Mouse (Mus musculus) thymus, adult 2 months (tissue): Measurements from ENCODE around the gene Dnase1l1. TPM values are rescaled to one million over a fixed set of nuclear protein-coding genes. Genes with fewer than 3 reads are reported as not detected.
A peak's percentile ranks its signal among the peaks of the same experiment; 100 is the strongest.

Experiments
- DNase-seq: peaks from one replicate; pipeline ENCODE4 v3.0.0; 2021
- H3K27ac ChIP-seq: fragments of 200-500 bp; 2 replicates; pipeline ENCODE4 v1.5.1; 2012; ENCODE audit warnings: low read length, control low read depth; ENCODE audit not compliant: control insufficient read depth, insufficient read depth
- H3K27me3 ChIP-seq: fragments of 200-500 bp; 2 replicates; pipeline ENCODE4 v1.6.1; 2012; ENCODE audit warnings: mild to moderate bottlenecking, low read length, moderate library complexity, mixed read lengths; ENCODE audit not compliant: control insufficient read depth, insufficient read depth
- H3K36me3 ChIP-seq: fragments of 200-500 bp; 2 replicates; pipeline ENCODE4 v1.6.1; 2012; ENCODE audit warnings: mild to moderate bottlenecking, low read length, moderate library complexity; ENCODE audit not compliant: control insufficient read depth, insufficient read depth
- H3K4me1 ChIP-seq: fragments of 200-500 bp; replicated peaks from 2 replicates; pipeline ENCODE4 v1.6.1; 2012; ENCODE audit warnings: low read length; ENCODE audit not compliant: control insufficient read depth, insufficient read depth
- H3K4me3 ChIP-seq: fragments of 200-500 bp; 2 replicates; pipeline ENCODE4 v1.5.1; 2012; ENCODE audit warnings: mild to moderate bottlenecking, low read length, control low read depth, moderate library complexity; ENCODE audit not compliant: control insufficient read depth, insufficient read depth
- CTCF ChIP-seq: fragments of 200-500 bp; IDR thresholded peaks from 2 replicates; pipeline ENCODE4 v1.5.1; 2012; ENCODE audit warnings: mild to moderate bottlenecking, control low read depth, low read length, moderate library complexity, borderline replicate concordance; ENCODE audit not compliant: control insufficient read depth, poor library complexity, insufficient read depth; ENCODE audit errors: extremely low read depth
- POLR2A ChIP-seq: fragments of 200-500 bp; IDR thresholded peaks from 2 replicates; pipeline ENCODE4 v1.6.1; 2012; ENCODE audit warnings: mild to moderate bottlenecking, low read length, control low read depth, moderate library complexity; ENCODE audit not compliant: control insufficient read depth, poor library complexity, insufficient read depth; ENCODE audit errors: extremely low read depth
- WGBS: fragments of 180-500 bp; shearing (Covaris S2); methylation state at CpG from one replicate; pipeline ENCODE4 v1.1.7; 2018; 5-methylcytosine and 5-hydroxymethylcytosine counted together
- polyA plus RNA-seq: library from polyadenylated mRNA; depleted of rRNA; stranded (reverse); fragments of >200 nt; gene quantifications from 2 replicates; pipeline ENCODE4 v1.2.3, GENCODE M21; 2012

Dnase1l1 gene
- polyA plus RNA-seq, 1 experiment, result 15.0 TPM

DNA sequence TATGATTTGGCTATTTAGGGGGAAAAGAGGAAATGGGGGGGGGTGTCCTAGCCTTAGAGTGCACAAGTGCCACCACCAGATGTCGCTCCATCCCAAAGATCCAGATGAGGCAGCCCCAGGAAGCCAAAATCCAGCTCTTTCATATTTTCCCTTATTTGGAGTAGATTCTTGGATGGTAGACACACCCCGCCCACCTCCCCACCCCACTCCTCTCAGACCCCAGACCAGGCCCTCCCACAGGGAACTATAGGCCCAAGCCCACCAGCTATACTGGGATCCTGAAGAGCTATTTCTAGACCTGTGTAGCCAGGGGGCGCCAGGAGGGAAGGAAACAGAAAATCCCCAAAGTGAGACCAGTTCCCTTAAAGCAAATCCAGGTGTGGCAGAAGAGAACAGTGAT lies 33.5 kb downstream of the Dnase1l1 start:
- no peaks in the 10 kb centered on the region for H3K27me3 ChIP-seq
- peak overlapping the region; percentile 45; the same call in 1 of the 2 replicates for H3K27ac ChIP-seq
- no peaks in the 10 kb centered on the region for H3K36me3 ChIP-seq
- H3K4me1 ChIP-seq, result peaks cover 15% of the 10 kb centered on the region; the same call in 1 of the 2 replicates
- DNase-seq, result peak; percentile 67
- 5% methylated on average over 3 of the region's 3 CpGs for WGBS
- TF ChIP-seq CTCF (peak; percentile 59; the same call in 1 of the 2 replicates), POLR2A (no peak)
- H3K4me3 ChIP-seq, result no peak overlapping the region; the same call in 1 of the 2 replicates

- no peak for DNase-seq
- H3K4me1 ChIP-seq, result peaks cover 28% of the 10 kb centered on the region
- peak overlapping the region; percentile 82 for H3K27ac ChIP-seq
- H3K36me3 ChIP-seq, result peaks cover 13% of the 10 kb centered on the region
- 0% methylated on average over 14 of the region's 15 CpGs for WGBS
- no peaks in the 10 kb centered on the region for H3K27me3 ChIP-seq
- H3K4me3 ChIP-seq, result peak overlapping the region; percentile 54
- TF ChIP-seq POLR2A (no peak), CTCF (no peak)
These were observed 35.4 kb downstream of the Dnase1l1 start for GRCm38 (mm10) chrX:74246693-74247092.

DNA sequence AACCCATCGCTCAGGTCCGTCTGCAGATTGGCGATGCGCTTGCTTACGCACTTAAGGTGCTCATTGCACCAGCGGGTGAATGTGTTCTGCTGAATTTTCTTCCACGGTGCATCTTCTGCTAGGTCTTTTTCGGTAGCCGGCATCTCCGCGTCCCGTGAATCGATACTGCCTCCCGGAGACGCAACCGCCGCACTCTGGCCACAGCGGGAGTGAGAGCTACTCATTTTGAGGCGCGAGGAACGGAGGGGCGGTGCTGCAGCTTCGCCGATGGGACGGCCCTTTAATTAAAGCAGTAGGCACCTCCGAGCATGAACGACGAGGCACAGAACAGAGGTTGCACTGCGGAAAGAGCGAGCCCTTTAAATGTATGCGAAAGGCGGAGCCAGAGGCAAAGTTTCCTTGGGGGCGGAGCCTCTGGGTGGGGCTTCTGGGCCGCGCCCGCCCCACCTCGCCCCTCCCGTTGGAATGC lies 35.9 kb downstream of the Dnase1l1 start:
- peak overlapping the region; percentile 78 for H3K4me3 ChIP-seq
- no peaks in the 10 kb centered on the region for H3K27me3 ChIP-seq
- no peak for TF ChIP-seq CTCF
- peak; percentile 93 for TF ChIP-seq POLR2A
- H3K36me3 ChIP-seq, result peaks cover 17% of the 10 kb centered on the region
- WGBS, result 3% methylated on average over 37 of the region's 38 CpGs
- DNase-seq, result peak; percentile 80
- peak overlapping the region; percentile 82 for H3K27ac ChIP-seq
- peaks cover 28% of the 10 kb centered on the region for H3K4me1 ChIP-seq

DNA sequence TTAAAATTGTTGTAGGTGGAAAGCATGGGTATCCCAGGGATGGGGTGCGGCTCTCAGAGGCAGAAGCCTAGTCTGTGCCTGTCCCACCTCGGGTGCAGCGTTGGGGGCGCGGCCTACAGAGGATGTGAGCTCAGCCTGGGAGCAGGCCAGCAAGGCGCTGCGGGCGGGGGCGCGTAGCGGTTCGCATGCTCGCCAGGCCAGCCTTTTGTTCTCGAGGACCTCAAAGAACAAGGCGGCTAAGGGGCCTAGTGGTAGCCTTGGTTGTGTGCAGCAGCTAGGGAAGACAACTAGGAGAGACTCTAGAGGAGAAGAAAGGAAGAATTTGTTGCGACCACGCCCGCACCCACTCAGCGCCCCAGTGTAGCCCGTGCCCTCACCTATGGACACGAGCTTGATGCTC lies 36.5 kb downstream of the Dnase1l1 start:
- Histone ChIP-seq H3K27ac (peak overlapping the region; percentile 75), H3K4me3 (peak overlapping the region; percentile 78), H3K27me3 (no peaks in the 10 kb centered on the region), H3K4me1 (peaks cover 28% of the 10 kb centered on the region), H3K36me3 (peaks cover 23% of the 10 kb centered on the region)
- under 1% methylated on average over 21 of the region's 21 CpGs for WGBS
- TF ChIP-seq POLR2A (0 out of 2 replicates have a peak, but pooled peaks have one; percentile 32), CTCF (no peak)
- peak; percentile 69 for DNase-seq

DNA sequence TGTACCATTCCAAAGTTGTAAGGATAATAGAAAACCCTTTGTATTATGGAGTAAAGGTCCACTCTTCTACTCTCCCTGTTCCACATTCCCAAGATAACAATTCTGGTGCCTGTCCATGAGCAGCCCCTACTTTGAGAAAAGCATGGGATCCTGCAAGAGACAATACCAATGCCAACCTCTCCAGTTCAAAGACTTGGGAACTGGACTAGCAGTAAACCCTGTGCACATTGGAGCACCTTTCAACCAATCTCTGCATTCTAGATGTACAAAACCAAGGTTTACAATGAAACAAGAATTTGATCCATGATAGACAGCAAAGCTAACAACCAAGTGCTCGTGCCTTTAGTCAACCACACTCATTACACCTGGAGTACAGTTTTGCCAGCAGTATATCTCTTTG lies 37.0 kb downstream of the Dnase1l1 start:
- peaks cover 27% of the 10 kb centered on the region for H3K4me1 ChIP-seq
- DNase-seq, result no peak
- TF ChIP-seq CTCF (no peak), POLR2A (no peak)
- H3K27ac ChIP-seq, result peak overlapping the region; percentile 55; the same call in 1 of the 2 replicates
- H3K4me3 ChIP-seq, result no peak overlapping the region
- H3K36me3 ChIP-seq, result peaks cover 29% of the 10 kb centered on the region
- 14% methylated on average over 1 of the region's 1 CpGs for WGBS
- H3K27me3 ChIP-seq, result no peaks in the 10 kb centered on the region

GRCm38 (mm10) chrX:74244614-74245083 lies 37.5 kb downstream of the Dnase1l1 start:
- Histone ChIP-seq H3K27me3 (no peaks in the 10 kb centered on the region), H3K27ac (peak overlapping the region; percentile 88), H3K36me3 (peaks cover 33% of the 10 kb centered on the region), H3K4me1 (peaks cover 24% of the 10 kb centered on the region), H3K4me3 (peak overlapping the region; percentile 24)
- 3% methylated on average over 3 of the region's 3 CpGs for WGBS
- TF ChIP-seq CTCF (no peak), POLR2A (no peak)
- peak; percentile 71 for DNase-seq

- TF ChIP-seq CTCF (no peak), POLR2A (no peak)
- DNase-seq, result peak; percentile 78
- WGBS, result 6% methylated on average over 3 of the region's 3 CpGs
- Histone ChIP-seq H3K36me3 (peaks cover 42% of the 10 kb centered on the region), H3K27me3 (no peaks in the 10 kb centered on the region), H3K4me1 (peaks cover 18% of the 10 kb centered on the region), H3K27ac (peak overlapping the region; percentile 95), H3K4me3 (peak overlapping the region; percentile 31)
These were observed 38.3 kb downstream of the Dnase1l1 start for GRCm38 (mm10) chrX:74243807-74244206.
